15 mouse cellular contexts compared by ENCODE assay signal in the genomic region with DNA sequence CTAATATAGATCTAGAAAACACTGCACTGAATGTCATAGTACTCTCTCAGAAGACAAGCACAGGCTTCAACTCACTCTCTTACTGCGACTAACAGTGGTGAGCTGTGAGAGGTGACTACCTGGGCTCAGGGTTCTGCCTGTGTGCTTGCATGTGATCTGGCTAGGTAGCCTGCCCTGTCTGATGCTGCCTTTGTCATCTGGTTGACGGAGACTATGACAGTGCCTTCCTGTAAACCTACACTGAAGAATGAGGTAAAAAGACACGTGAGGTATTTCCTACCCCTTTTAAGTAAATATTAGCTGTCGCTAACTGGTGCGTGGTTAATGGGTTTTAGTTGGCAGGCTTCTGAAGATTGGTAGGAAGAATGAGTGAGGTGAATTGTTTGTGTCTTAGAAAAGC.
DNase-seq lines count a peak whose midpoint lies in the region; ATAC-seq and TF ChIP-seq lines count a peak whose summit lies in the region.
"Had no signal": no experiment of that assay in that cellular context is flagged by ENCODE, and none has a peak within 500 bp of the region (broad histone marks: within the 10 kb centered on the region; RNA-seq: fewer than 3 reads in every experiment).

No protein-coding gene starts in this region.

- H3K4me1 ChIP-seq in embryonic facial prominence, embryonic 11.5 days (ENCODE audit: control insufficient read depth, insufficient read depth, low read length): no peaks in the 10 kb centered on the region
- H3K4me1 ChIP-seq in embryonic facial prominence, embryonic 10.5 days: peaks cover 32% of the 10 kb centered on the region
- peaks cover 27% of the 10 kb centered on the region for H3K4me1 ChIP-seq in kidney, embryonic 15.5 days
- H3K4me1 ChIP-seq in neural tube, embryonic 14.5 days (ENCODE audit: control insufficient read depth, insufficient read depth, low read length): 0 out of 2 replicates have a peak, but pooled peaks cover 6% of the 10 kb centered on the region
- H3K4me1 ChIP-seq in midbrain, postnatal 0 days (ENCODE audit: insufficient read depth, low read length): peaks cover 9% of the 10 kb centered on the region; the same call in 1 of the 2 replicates
- H3K4me1 ChIP-seq: liver, embryonic 15.5 days had no signal

- no peak overlapping the region for H3K4me2 ChIP-seq in embryonic facial prominence, embryonic 11.5 days (ENCODE audit: low read depth, low read length)
- H3K4me2 ChIP-seq in kidney, embryonic 15.5 days: peak overlapping the region; percentile 10
- H3K4me2 ChIP-seq in neural tube, embryonic 14.5 days (ENCODE audit: low read depth, low read length): no peak overlapping the region
- no peak overlapping the region for H3K4me2 ChIP-seq in midbrain, postnatal 0 days (ENCODE audit: low read depth, low read length, poor library complexity, severe bottlenecking)
- H3K4me2 ChIP-seq: liver, embryonic 15.5 days had no signal

- intact Hi-C loops in gastrocnemius, postnatal 14 days (cut with DNase I; ENCODE audit: low total_unique reads): no loop called here

- H3K27me3 ChIP-seq in embryonic facial prominence, embryonic 11.5 days (ENCODE audit: control insufficient read depth, insufficient read depth, low read length): no peaks in the 10 kb centered on the region
- H3K27me3 ChIP-seq in embryonic facial prominence, embryonic 10.5 days (replicated peaks; ENCODE audit: low read depth, poor library complexity, severe bottlenecking): no peaks in the 10 kb centered on the region
- H3K27me3 ChIP-seq in kidney, embryonic 15.5 days: no peaks in the 10 kb centered on the region
- H3K27me3 ChIP-seq in neural tube, embryonic 14.5 days (ENCODE audit: control insufficient read depth, insufficient read depth, low read length): no peaks in the 10 kb centered on the region
- H3K27me3 ChIP-seq in midbrain, postnatal 0 days (ENCODE audit: insufficient read depth, low read length): no peaks in the 10 kb centered on the region
- H3K27me3 ChIP-seq: liver, embryonic 15.5 days had no signal

- 61% methylated on average over 5 of the region's 5 CpGs for WGBS in embryonic facial prominence, embryonic 11.5 days
- WGBS in embryonic facial prominence, embryonic 10.5 days: 68% methylated on average over 5 of the region's 5 CpGs
- 43% methylated on average over 5 of the region's 5 CpGs for WGBS in kidney, embryonic 15.5 days
- 60% methylated on average over 5 of the region's 5 CpGs for WGBS in neural tube, embryonic 14.5 days
- WGBS in midbrain, postnatal 0 days: 36% methylated on average over 5 of the region's 5 CpGs

- TF ChIP-seq CTCF in midbrain, postnatal 0 days (IDR thresholded peaks at IDR 0.05): no peak

- H3K9me3 ChIP-seq in embryonic facial prominence, embryonic 11.5 days (replicated peaks; ENCODE audit: control insufficient read depth, low read length): no peaks in the 10 kb centered on the region
- H3K9me3 ChIP-seq in embryonic facial prominence, embryonic 10.5 days: no peaks in the 10 kb centered on the region
- no peaks in the 10 kb centered on the region for H3K9me3 ChIP-seq in kidney, embryonic 15.5 days (replicated peaks)
- H3K9me3 ChIP-seq in neural tube, embryonic 14.5 days (ENCODE audit: control insufficient read depth, low read length): no peaks in the 10 kb centered on the region
- no peaks in the 10 kb centered on the region for H3K9me3 ChIP-seq in midbrain, postnatal 0 days (ENCODE audit: low read length)
- H3K9me3 ChIP-seq: G1E; hindbrain, embryonic 10.5 days; liver, embryonic 15.5 days had no signal

- no peak overlapping the region for H3K4me3 ChIP-seq in embryonic facial prominence, embryonic 11.5 days (ENCODE audit: low read depth, low read length)
- no peak overlapping the region for H3K4me3 ChIP-seq in embryonic facial prominence, embryonic 10.5 days
- no peak overlapping the region for H3K4me3 ChIP-seq in kidney, embryonic 15.5 days (replicated peaks)
- H3K4me3 ChIP-seq in neural tube, embryonic 14.5 days (ENCODE audit: low read depth, low read length): no peak overlapping the region
- no peak overlapping the region for H3K4me3 ChIP-seq in midbrain, postnatal 0 days (ENCODE audit: low read depth, low read length)
- H3K4me3 ChIP-seq: erythroblast, embryonic 14.5 days; hindbrain, embryonic 10.5 days; liver, embryonic 15.5 days had no signal

- H3K9ac ChIP-seq in embryonic facial prominence, embryonic 11.5 days (replicated peaks; ENCODE audit: low read length): no peak overlapping the region
- H3K9ac ChIP-seq in kidney, embryonic 15.5 days: no peak overlapping the region
- H3K9ac ChIP-seq in neural tube, embryonic 14.5 days (replicated peaks; ENCODE audit: low read depth, low read length): no peak overlapping the region; the same call in 1 of the 2 replicates
- H3K9ac ChIP-seq in midbrain, postnatal 0 days (replicated peaks; ENCODE audit: low read length, poor library complexity, severe bottlenecking): no peak overlapping the region
- H3K9ac ChIP-seq: liver, embryonic 15.5 days had no signal

- no peaks in the 10 kb centered on the region for H3K36me3 ChIP-seq in embryonic facial prominence, embryonic 11.5 days (replicated peaks; ENCODE audit: control insufficient read depth, insufficient read depth, low read depth, low read length)
- H3K36me3 ChIP-seq in embryonic facial prominence, embryonic 10.5 days (replicated peaks): peaks cover 4% of the 10 kb centered on the region; the same call in 1 of the 2 replicates
- no peaks in the 10 kb centered on the region for H3K36me3 ChIP-seq in kidney, embryonic 15.5 days
- H3K36me3 ChIP-seq in neural tube, embryonic 14.5 days (ENCODE audit: control insufficient read depth, insufficient read depth, low read length): no peaks in the 10 kb centered on the region
- no peaks in the 10 kb centered on the region for H3K36me3 ChIP-seq in midbrain, postnatal 0 days (ENCODE audit: insufficient read depth, low read length)
- H3K36me3 ChIP-seq: G1E; liver, embryonic 15.5 days had no signal

- no peak for DNase-seq in embryonic facial prominence, embryonic 11.5 days (ENCODE audit: low spot score)
- no peak for DNase-seq in embryonic facial prominence, embryonic 10.5 days (ENCODE audit: low spot score)
- no peak for DNase-seq in kidney, postnatal 10 days
- DNase-seq in neural tube, embryonic 10.5 days (ENCODE audit: extremely low spot score, low spot score): no peak
- DNase-seq in midbrain, postnatal 0 days (ENCODE audit: low spot score): no peak
- DNase-seq in gastrocnemius, postnatal 14 days: no peak
- DNase-seq: adrenal gland, adult 2 months had no signal

- 0 out of 2 replicates have a peak, but pooled peaks have one; percentile 19 for ATAC-seq in embryonic facial prominence, embryonic 11.5 days (replicated peaks; ENCODE audit: insufficient number of reproducible peaks, low FRiP score, low TSS enrichment, low read depth)
- peak; percentile 88 for ATAC-seq in kidney, embryonic 15.5 days (replicated peaks; ENCODE audit: low FRiP score)
- peak; percentile 22; the same call in 1 of the 2 replicates for ATAC-seq in neural tube, embryonic 14.5 days (ENCODE audit: low read depth)
- ATAC-seq in midbrain, postnatal 0 days (ENCODE audit: low FRiP score): peak; percentile 39; the same call in 1 of the 2 replicates
- ATAC-seq: CD4-positive, CD25-positive, alpha-beta regulatory T cell, adult 4 months; inflammation-experienced regulatory T-cells, adult 6 months had no signal

- H3K27ac ChIP-seq in embryonic facial prominence, embryonic 11.5 days (replicated peaks; ENCODE audit: low read depth, low read length): no peak overlapping the region
- no peak overlapping the region for H3K27ac ChIP-seq in embryonic facial prominence, embryonic 10.5 days (replicated peaks)
- peak overlapping the region; percentile 49 for H3K27ac ChIP-seq in kidney, embryonic 15.5 days
- H3K27ac ChIP-seq in neural tube, embryonic 14.5 days (ENCODE audit: low read depth, low read length): no peak overlapping the region
- no peak overlapping the region for H3K27ac ChIP-seq in midbrain, postnatal 0 days (ENCODE audit: low read depth, low read length)
- H3K27ac ChIP-seq: hindbrain, embryonic 10.5 days; liver, embryonic 15.5 days had no signal

Comparison
In these comparisons a context has a peak if more than half of its experiments do, and no peak if none do; other contexts are left out.
1. ATAC-seq: peak in every context shown above with its lines; median percentile 88 in kidney, embryonic 15.5 days; 39 in midbrain, postnatal 0 days; 22 in neural tube, embryonic 14.5 days; 19 in embryonic facial prominence, embryonic 11.5 days.